Mouse (Mus musculus) naive thymus-derived CD4-positive, alpha-beta T cell, adult 2 months (primary cell): ENCODE measurements around the gene Rgs11.
A peak's percentile ranks its signal among the peaks of the same experiment; 100 is the strongest.

Experiments
- DNase-seq: peaks from one replicate; pipeline ENCODE4 v3.0.0-alpha.2; 2011; ENCODE audit warnings: low read depth

Rgs11 gene

DNA sequence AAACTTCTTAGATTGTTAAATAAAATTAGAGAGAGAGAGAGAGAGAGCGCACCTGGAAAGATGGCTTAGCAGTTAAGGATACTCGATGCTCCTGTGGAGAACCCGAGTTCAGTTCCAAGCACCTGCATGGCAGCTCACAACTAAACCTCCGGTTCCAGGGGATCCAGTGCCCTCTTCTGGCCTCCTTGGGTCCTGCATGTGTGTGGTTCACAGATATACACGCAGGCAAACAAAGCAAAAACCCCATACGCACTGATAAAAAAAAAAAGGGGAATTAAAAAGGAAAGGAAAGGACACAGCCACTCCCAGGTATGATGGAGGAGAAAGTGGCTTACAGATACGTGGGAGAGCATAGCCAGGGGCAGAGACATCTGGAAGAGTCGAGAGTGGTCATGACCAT lies 30.1 kb downstream of the Rgs11 start:
- peak; percentile 64 for DNase-seq

DNA sequence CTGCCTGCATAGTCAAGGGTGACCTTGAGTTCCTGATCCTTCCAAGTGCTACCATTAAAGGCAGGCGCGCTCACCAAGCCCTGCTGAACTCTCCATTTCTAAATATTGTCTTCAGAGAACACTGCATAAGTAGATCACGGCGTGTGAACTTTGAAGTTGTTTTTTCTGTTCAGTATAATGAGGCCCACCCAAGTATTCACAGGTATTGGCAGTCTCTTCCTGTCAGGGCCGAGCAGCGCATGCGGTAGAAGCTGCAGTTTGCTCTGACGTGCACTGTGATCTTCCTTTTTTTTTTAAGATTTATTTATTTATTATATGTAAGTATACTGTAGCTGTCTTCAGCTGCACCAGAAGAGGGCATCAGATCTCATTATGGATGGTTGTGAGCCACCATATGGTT lies 31.6 kb downstream of the Rgs11 start:
- peak; percentile 64 for DNase-seq

DNA sequence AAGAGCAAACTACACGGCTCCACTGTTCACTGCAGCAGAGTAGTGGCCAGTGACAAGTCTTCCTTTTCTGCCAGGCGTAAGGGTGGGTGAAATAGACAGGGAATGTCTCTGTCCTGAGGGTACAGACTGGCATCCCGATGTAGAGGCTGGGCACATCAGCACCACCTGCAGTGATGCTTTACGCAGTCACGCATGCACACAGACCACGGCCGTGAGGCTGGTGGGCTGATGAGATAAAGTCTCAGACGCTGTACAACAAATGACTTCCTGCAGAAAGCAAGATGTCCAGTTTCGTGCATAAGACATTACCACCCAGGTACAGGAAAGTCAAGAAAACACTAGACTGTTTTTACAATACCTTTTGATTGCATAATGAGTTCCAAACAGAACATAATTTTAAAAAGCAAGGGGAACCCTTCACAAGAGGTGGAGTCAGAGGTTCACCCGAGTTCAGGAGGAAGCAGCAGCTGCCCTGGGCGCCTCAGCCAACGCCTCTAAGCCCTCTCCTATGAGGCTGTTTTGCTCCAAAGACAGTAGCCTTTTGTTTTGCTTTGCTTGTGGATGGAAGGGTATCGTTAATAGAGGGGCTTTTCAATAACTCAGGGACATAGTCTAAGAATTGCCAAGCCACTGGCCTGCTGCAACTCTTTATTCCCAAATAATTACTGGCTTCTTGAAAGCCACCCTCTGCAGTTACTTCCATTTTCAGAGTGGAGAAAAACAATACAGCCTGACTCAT lies 32.5 kb downstream of the Rgs11 start:
- DNase-seq: no peak

DNA sequence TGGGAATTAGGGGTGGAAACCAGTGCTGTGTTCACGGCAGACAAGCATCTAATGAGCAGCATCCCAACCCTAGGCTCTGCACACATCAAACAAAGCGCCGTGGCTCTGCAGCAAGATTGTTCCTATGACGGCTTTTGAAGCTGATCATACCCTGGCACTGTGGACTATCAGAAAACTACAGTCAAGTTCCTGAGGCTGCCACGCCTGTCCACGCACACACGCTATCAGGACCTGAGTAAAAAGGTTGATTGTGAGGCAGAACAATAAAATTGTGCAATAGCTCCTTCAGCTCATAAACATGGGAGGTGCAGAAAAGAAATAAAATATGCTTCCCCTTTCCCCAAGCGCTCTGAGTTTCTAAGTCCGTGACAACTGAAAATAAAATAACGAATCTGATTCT lies 34.9 kb downstream of the Rgs11 start:
- DNase-seq: no peak

DNA sequence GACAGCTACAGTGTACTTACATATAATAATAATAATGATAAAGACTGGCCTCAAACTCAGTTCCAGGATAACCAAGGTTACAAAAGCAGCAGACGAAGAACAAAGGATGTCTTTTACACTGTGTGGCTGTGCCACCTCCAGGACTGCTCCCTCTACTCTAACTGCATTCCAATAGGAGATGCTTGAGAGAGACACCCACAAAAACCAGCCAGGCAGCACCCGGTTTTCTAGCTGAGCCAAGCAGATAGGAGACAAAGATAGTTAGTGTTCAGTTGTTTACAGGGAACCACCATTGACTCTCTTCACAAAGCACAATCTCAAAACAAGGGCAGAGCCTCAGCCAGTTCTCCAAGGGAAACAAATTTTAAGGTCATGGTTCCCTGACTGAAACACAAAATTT lies 36.8 kb downstream of the Rgs11 start:
- no peak for DNase-seq

DNA sequence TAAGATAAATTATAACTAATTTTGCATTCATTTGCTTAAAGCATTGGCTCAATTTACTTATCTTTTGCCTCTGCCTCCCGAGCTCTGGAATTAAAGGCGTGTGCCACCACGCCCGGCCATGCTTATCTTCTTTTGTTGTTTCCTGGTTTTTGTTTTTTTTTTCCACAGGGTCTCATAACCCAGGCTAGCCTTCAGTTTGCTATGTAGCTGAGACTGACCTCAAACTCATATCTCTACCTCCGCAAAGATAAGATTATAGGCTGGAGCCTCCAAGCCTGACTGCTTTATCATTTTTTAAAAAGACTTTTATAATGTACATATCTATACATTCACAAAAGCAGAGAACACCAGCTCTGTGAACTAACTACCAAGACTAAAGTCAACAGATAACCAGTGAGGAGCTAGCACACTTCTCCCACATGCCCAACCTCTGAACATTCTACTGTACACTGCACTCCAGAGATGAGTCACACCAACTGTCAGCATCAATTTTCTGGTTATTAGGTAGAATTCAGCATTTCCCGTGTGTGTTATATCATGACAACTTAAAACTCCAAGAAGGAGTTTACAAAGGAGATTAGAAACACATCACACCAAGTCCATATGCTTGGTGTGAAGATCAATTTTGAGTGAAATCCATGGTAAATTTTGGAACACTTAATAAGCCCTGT lies 37.5 kb downstream of the Rgs11 start:
- no peak for DNase-seq

DNA sequence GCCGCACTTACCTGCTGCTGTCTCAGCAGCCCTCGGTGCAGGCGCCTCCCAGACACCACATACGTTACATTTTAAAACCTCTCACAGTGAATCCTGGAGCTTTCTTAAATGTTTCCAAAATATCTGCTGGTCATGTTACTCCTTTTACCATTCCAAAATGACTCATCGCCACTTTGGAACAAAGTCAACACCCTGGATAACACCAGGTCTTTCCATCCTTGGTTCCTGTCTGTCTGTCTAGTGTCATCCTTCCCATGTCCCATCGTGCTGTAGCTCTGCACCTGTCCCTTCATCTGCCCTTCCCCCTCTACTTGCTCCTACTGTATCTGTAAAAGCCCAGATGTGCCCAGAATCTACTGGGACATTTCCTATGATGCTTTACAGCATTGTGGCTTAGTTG lies 38.2 kb downstream of the Rgs11 start:
- no peak for DNase-seq

DNA sequence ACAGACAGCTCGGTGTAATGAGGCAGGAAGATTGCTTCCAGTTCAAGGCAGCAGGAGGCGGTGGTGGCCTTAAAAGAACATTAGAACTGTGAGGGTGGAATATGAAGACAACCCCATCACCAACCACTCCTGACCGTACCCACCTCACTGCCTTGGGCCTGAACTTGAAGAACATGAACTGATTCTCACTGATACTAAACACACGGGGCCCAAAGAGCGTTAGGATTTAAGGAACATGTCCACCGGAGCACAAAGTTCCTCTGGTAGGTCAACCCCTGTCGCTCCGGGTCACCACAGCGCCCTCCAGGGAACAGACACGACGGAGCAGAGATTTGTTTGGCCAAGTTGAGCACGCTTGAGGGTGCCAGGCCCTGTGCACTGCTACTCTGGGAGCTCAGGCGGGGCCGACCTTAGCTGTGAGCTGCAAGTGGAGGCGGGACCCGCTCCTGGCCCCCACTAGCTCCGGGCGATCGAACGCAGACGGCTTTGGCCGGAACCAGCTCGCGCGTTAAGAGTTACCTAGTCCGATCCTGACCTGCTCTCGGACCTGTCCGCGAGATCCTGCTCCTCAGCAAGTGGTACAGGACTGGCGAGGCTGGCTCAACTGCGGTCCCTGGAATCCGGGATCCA lies 40.8 kb downstream of the Rgs11 start:
- DNase-seq: peak; percentile 83

DNA sequence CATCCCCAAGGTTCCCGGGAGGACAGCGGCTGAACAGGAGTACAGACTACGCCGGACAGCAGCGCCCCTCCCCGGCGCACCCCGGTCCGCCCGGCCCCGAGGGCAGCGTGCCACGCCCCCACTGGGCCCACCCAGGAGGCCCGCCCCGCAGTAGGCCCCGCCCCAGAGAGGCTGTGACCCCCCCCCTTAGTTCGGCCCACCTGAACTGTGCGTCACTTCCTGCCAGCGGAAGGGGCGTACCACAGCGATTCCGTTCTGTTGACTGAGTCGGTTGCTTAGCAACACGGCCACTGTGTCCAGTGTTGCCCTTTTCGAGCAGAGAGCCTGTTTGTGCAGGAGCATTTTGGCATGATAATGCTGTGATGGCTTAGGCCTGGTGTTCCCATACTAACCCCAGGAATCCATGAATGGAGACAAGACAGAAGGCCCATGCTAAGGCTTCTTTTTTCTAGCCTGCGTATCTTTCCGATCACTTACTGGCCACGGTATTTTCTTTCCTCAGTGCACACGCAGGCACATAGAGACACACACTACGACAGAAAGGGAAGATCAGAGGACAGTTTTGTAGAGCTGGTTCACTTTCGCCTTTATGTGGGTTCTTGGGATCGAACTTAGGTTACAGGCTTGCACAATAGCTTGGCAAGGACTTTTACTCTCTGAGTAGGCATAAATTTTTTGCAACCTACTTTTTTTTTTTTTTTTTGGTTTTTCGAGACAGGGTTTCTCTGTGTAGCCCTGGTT lies 41.5 kb downstream of the Rgs11 start, which contains the start of gene Fam234a:
Fam234a (minus strand) TSS at position 142 of the 741 bp plus-strand sequence.
- peak; percentile 96 for DNase-seq

DNA sequence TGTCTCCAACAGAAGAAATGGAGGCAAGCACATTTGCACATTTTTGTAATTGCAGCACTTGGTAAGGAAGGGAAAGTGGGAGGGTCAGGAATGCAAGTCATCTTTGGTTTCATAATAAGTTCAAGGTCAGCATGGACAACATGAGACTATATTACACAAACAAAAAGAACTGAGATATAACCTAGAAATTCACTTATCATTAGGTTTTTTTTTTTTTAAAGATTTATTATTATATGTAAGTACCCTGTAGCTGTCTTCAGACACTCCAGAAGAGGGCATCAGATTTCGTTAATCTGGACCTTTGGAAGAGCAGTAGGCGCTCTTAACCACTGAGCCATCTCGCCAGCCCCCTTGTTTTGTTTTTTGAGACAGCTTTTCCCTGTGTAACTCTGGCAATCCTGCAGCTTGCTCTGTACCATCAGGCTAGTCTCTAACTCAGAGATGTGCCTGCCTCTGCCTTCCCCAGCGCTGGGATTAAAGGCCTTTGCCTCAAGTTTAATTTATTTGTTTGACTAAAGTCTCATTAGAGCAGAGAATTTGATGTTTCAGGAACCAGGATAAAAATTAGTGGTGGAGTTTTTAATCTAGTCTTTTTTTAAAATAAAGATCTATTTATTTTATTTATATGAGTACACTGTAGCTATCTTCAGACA lies 49.3 kb downstream of the Rgs11 start:
- no peak for DNase-seq

DNA sequence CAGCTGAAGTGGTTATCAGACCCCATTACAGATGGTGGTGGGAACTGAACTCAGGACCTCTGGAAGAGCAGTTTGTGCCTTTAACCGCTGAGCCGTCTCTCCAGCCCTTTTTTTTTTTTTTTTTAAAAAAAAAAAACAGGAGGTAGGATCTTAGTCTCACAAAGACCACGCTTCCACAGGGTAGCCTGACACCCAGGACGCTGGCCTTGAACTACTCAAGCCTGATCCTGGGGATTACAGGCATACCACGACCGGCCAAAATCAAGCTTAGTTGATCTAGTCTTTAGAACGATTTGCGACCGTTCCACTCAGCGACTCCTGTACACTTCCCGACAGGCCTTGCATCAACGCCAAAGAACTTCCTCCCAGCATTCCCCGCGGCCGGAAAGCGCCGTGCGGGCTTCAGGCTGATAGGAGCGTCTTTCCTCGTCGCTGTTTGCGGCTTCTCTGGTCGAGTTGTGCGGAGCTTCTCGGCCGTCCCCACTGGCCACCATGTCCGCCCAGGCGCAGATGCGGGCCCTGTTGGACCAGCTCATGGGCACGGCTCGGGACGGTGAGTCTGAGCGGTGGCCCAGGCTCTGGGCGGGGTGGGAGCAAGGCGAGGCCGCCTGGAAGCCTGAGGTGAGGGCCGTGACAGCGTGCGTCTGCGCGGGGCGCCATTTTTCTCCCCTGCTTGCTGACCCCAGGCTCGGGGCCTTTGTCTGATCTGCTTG lies 49.9 kb downstream of the Rgs11 start, which contains the start of gene Luc7l:
Luc7l (plus strand) TSS at position 358 of the 713 bp plus-strand sequence.
- peak; percentile 92 for DNase-seq

DNA sequence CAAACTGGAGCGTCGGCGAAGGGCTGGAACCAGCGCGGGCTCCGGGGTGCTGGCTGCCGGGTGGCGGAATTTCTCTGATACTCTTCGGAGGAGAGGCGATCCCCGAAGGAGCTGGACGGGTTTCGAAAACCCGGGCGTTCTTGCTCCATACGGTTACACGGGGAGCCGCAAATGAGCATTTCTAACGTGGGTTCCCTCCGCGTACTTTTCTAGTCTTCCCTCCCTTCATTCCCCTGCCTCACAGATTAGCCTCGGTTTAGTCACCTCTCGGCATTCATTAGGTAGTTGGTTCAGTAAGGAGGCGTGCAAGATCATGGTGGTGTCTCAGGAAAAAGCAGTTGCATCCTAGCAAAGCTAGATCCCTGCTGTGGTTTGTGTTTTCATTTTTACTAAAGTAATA lies 50.6 kb downstream of the Rgs11 start:
- DNase-seq: no peak

DNA sequence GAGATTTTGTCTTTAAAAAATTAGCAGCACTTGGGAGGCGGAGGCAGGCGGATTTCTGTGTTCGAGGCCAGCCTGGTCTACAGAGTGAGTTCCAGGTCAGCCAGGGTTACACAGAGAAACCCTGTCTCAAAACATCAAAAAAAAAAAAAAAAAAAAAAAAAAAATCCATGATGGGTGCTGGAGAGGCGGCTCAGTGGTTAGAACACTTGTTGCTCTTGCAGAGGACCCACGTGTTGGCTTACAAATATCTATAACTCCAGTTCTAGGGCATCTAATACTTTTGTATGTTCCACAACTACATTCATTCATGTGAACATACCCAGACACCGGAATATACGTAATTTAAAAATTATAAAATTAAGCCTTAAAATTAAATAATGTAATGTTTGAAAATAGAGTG lies 52.6 kb downstream of the Rgs11 start:
- no peak for DNase-seq
